Mouse (Mus musculus) c-Kit-positive CD71-positive TER-119-positive erythroid progenitor cells, embryonic 14.5 days (primary cell): ENCODE data around the gene Ypel3.
"Not testable (repeated sequence)": the region's sequence is repeated elsewhere in the genome, so short reads cannot be mapped to it uniquely, and the experiment has no call there.

Experiments used
- DNase-seq: peaks from one replicate; pipeline ENCODE4 v3.0.0-alpha.2; 2013; ENCODE audit warnings: low spot score

The Ypel3 gene

DNA sequence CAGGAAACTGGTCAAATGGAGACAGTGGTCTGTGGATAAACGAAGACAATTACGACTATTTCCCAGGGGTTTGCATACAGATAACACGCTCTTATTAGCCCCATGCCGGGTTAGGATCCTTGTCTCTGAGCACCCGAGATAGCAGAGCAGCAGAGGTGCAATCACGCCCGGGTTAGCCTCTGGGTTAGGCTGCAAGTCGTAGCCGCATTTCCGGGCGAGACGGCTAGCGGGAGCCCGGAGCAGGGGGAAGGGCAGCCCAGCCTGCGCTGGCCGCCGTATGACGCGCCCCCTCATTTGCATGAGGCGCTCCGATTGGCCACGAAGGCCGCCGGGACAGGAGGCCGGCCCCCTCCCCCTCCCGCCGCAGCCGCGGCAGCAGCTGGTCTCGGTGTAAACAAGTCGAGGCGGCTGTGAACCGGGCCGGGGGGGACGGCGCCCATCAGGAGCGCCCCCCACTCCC is at the start of gene Ypel3:
TSS of gene Ypel3 (plus strand) at position 358 of the 460 bp plus-strand sequence.
- peak; percentile 84 for DNase-seq

- DNase-seq, result not testable (repeated sequence)
These were observed 46.4 kb upstream of the Ypel3 start for GRCm38 (mm10) chr7:126730256-126730789.

DNA sequence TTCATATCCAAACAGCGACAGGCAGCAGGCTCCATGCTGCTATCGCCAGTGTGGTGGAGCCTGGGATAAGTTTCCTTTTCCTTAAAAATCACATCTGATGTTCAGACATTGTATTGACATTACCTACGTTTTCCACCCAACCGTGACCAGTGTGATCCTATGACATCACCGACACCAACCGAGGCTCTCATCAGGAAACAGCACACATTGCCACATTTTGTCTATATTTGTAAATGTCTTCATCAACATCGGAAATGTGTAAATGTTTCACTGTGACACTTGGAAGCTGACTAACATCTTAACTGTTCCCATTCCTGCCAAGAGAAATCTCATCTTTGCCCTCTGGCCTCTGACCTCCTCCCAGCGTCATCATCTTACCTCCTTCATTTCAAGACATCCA is 40.6 kb upstream of the Ypel3 start:
- DNase-seq, result no peak

GRCm38 (mm10) chr7:126739551-126739950 is 37.2 kb upstream of the Ypel3 start:
- DNase-seq, result no peak

DNA sequence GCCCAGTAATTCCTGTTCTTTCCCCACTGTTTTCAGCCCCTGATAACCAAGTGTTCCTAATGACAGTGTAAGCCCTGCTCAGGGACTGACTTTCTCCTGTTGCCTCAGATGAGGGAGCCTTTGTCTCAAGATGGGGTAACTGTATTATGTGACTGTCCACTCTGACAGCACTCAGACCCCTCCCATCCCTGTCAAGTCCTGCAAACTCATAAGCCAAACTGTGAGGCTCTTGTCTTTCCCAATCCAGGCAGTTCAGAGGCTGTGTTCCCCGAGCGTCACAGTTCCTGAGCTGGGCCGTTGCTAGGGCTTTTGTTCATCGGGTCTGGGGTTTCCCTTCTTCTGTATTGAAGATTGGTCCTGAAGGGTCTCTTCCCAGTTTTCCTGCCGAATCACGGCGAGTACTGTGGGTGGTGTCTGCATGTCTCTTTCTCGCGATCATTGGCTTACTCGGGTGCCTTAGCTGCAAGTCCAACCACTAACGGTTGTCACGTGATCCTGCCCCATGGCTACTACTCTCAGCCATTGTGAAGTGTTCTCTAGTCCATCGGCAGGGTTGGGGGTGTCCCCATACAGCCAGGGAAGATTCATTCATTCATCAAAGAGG is 36.5 kb upstream of the Ypel3 start:
- no peak for DNase-seq

- DNase-seq, result no peak
These were observed 35.8 kb upstream of the Ypel3 start for GRCm38 (mm10) chr7:126740977-126741376.

DNA sequence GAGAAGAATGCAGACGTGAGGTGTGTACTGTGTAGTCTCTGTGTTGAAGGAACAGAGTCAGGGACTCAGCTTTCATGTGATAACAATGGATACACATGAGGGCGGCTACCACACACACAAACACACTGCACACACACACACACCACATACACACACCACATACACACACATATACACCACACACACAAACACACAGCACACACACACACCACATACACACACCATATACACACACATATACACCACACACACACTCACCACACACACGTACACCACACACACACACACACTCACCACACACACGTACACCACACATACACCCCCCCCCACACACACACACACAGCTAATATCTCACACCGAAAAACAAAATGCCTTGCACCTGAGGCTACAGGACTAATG is 35.3 kb upstream of the Ypel3 start:
- DNase-seq, result no peak

- DNase-seq, result no peak
These were observed 34.7 kb upstream of the Ypel3 start for GRCm38 (mm10) chr7:126741964-126742482.

GRCm38 (mm10) chr7:126746066-126746465 is 30.7 kb upstream of the Ypel3 start:
- no peak for DNase-seq

DNA sequence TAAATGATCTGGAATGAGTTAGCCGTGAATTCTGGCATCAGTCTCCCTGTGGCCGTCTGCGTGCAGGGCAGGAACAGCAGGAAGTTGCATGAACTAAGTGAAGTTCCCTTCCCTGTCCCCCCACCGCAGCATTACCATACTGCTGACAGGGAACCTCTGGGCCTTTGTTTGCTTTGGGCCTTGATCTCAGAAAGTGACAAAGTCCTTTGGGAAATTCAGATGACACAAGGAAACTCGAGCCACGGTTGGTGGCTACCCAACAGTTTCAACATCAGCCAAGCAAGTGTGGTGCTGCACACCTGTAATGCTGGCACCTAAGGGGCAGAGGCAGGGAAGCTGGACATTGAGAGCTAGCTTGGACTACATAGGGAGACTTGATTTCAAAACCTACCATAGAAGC is 30.0 kb upstream of the Ypel3 start:
- DNase-seq, result no peak

DNA sequence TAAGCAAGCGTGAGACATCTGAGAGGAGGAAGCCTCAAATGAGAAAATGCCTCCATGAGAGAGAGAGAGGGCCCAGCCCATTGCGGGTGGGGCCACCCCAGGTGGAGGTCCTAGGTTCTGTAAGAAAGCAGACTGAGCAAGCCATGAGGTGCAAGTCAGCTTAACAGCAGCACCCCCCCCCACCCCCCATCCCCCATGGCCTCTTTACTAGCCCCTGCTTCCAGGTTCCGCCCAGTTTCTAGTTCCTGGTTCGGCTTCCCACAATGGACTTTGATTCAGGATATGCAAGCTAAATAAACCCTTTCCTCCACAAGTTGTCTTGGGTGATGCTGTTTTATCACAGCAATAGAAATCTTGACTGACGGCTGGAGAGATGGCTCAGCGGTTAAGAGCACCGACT is 27.9 kb upstream of the Ypel3 start:
- no peak for DNase-seq

- no peak for DNase-seq
These were observed 27.0 kb upstream of the Ypel3 start for GRCm38 (mm10) chr7:126749582-126750343.

GRCm38 (mm10) chr7:126754866-126755265 is 21.9 kb upstream of the Ypel3 start:
- peak; percentile 72 for DNase-seq

GRCm38 (mm10) chr7:126758539-126758938 is 18.2 kb upstream of the Ypel3 start:
- no peak for DNase-seq

DNA sequence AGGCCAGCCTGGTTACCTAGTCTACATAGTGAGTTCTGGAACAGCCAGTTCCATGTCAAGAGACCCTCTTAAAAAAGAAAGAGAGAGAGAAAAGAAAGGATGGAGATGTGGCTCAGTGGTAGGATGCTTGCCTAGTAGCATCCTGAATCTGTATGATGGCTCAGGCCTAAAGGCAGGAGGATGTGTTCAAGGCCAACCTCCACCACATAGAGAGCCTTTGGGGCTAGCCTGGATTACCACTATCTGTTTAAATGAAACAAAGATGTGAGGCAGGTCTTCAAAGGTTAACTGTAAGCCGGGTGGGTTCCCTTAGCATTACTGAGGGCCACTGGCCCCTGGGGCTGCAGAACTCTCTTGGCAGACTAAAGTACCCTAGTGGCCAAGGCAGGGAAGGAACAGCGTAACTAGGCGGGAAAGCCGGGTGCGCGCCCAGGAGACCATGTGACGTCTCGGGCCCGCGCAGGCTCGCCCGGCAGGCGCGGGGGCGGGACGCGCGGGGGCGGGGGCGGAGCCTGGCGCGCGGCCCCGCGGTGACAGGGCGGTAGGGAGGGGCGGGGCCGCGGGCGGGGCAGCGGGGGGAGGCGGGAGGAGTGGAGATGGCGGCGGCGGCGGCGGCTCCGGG is 17.6 kb upstream of the Ypel3 start, which contains the start of gene Mapk3:
TSS of gene Mapk3 (plus strand) at position 552 of the 622 bp plus-strand sequence.
- peak; percentile 90 for DNase-seq

GRCm38 (mm10) chr7:126759672-126760390 is 16.9 kb upstream of the Ypel3 start:
- peak; percentile 28 for DNase-seq

DNA sequence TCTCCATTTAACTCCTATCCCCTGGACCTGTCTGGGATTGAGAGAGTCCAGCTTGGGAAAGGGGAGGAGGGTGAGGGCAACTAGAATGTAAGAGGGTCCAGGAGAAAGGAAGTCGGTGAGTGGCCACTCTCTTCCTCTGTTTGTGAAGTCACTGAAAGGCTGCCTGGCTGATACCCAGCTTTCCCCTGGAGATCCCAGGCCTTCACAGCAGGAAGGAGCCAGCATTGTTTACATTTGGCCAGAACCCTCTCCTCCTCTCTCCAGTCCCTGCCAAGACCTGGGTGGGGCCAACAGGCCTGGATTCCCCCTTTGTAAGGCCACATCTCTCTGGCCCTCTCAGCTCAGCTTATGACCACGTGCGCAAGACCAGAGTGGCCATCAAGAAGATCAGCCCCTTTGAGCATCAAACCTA is 16.4 kb upstream of the Ypel3 start:
- DNase-seq, result no peak

- DNase-seq, result no peak
These were observed 15.8 kb upstream of the Ypel3 start for GRCm38 (mm10) chr7:126760956-126761355.

GRCm38 (mm10) chr7:126761529-126762067 is 15.2 kb upstream of the Ypel3 start:
- DNase-seq, result no peak

GRCm38 (mm10) chr7:126762471-126763008 is 14.2 kb upstream of the Ypel3 start:
- no peak for DNase-seq

DNA sequence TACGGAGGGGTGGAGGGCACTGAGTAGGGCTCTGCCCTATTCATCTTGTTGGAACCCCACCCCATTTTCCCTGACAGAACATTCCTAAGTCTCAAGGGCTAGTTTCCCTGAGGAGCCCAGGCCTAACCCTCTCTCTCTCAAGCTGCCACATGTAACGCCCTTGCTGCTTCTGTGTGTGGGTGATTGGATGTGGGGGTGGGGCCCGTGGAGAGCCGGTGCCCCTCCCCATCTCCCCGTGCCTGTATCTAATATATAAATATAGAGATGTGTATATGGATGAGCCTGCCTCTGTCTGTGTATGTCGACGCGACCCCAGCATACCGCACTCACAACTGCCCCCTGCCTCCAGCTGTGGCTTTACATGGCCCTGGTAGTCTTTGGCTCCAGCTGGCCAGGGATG is 11.2 kb upstream of the Ypel3 start:
- DNase-seq, result no peak
